Mouse (Mus musculus) lung, postnatal 36 days (tissue): Measurements from ENCODE around the gene Gm9040.
"Not testable (repeated sequence)": the region's sequence is repeated elsewhere in the genome, so short reads cannot be mapped to it uniquely, and the experiment has no call there.

Source experiments
- DNase-seq: peaks from one replicate; pipeline ENCODE4 v3.0.0; 2022; ENCODE audit warnings: mixed read lengths

Gene Gm9040

DNA sequence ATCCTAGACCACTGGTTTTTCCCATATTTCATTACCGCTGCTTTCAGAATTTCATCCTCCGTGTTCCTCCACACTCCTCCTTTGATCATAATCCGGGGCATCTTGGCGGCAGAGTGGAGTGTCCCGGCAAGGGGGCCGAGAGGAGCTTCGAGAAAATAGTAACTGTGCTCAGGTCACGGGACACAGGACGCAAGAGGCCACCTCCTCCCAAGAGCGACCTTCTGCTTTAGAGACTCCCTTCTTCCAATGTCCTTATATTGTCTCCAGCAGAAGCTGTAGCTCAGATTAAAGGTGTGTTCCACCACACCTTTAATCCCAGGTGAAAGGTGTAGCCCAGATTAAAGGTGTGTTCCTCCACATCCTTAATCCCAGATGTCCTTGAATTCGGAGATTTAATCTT, at the start of gene Gm9040:
Gene Gm9040 (minus strand): TSS at position 101 of the 400 bp plus-strand sequence.
- DNase-seq: not testable (repeated sequence)

DNA sequence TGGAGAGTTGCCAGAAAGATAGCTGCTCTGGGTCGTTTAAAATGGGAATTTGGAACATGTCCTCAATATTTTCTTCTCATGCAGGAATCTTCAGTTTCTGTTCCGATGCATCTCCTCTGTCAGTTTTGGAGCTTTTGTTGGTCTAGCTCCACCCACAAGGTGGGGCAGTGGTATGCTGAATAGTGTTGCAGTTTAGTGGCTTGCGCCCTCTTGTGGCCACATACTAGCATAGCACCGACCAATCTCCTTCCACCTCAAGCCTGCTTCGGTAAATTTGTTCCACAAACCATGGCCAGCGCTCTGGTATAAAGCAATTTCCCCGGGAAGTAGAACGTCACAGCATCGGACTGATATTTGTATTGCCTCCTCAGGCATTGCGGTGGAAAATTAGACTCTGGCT, 43.7 kb upstream of the Gm9040 start:
- DNase-seq: peak; percentile 88

DNA sequence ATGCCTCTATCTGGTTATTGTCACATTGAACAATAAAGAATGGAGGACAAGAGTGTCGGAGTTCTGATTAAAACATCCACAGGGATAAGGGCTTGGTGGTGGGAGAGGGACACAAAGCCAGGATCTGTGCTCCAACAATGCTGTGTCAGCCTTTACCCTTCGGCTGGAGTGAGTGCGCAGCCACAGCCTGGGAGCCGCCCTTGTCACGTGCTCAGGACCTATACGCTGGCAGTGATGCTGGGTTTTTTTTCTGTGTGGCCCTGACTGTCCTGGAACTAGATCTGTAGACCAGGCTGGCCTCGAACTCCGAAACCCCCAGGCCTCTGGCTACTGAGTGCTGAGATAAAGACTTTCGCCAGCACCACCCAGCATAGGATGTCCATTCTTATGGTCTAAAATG, 42.7 kb upstream of the Gm9040 start:
- DNase-seq: no peak

DNA sequence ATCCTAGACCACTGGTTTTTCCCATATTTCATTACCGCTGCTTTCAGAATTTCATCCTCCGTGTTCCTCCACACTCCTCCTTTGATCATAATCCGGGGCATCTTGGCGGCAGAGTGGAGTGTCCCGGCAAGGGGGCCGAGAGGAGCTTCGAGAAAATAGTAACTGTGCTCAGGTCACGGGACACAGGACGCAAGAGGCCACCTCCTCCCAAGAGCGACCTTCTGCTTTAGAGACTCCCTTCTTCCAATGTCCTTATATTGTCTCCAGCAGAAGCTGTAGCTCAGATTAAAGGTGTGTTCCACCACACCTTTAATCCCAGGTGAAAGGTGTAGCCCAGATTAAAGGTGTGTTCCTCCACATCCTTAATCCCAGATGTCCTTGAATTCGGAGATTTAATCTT, 27.2 kb upstream of the Gm9040 start, which contains the start of gene Gm9049:
Gene Gm9049 (minus strand): TSS at position 101 of the 400 bp plus-strand sequence.
- not testable (repeated sequence) for DNase-seq

DNA sequence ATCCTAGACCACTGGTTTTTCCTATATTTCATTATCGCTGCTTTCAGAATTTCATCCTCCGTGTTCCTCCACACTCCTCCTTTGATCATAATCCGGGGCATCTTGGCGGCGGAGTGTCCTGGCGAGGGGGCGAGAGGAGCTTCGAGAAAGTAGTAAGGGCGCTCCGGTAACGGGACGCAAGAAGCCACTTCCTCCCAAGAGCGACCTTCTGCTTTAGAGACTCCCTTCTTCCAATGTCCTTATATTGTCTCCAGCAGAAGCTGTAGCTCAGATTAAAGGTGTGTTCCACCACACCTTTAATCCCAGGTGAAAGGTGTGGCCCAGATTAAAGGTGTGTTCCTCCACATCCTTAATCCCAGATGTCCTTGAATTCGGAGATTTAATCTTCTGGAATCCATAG, 21.8 kb upstream of the Gm9040 start, which contains the start of gene Gm9048:
Gene Gm9048 (minus strand): TSS at position 101 of the 400 bp plus-strand sequence.
- DNase-seq: not testable (repeated sequence)

DNA sequence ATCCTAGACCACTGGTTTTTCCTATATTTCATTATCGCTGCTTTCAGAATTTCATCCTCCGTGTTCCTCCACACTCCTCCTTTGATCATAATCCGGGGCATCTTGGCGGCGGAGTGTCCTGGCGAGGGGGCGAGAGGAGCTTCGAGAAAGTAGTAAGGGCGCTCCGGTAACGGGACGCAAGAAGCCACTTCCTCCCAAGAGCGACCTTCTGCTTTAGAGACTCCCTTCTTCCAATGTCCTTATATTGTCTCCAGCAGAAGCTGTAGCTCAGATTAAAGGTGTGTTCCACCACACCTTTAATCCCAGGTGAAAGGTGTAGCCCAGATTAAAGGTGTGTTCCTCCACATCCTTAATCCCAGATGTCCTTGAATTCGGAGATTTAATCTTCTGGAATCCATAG, 16.4 kb upstream of the Gm9040 start, which contains the start of gene Gm9046:
Gene Gm9046 (minus strand): TSS at position 101 of the 400 bp plus-strand sequence.
- DNase-seq: not testable (repeated sequence)

DNA sequence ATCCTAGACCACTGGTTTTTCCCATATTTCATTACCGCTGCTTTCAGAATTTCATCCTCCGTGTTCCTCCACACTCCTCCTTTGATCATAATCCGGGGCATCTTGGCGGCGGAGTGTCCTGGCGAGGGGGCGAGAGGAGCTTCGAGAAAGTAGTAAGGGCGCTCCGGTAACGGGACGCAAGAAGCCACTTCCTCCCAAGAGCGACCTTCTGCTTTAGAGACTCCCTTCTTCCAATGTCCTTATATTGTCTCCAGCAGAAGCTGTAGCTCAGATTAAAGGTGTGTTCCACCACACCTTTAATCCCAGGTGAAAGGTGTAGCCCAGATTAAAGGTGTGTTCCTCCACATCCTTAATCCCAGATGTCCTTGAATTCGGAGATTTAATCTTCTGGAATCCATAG, 11.0 kb upstream of the Gm9040 start, which contains the start of gene Gm9045:
Gene Gm9045 (minus strand): TSS at position 101 of the 400 bp plus-strand sequence.
- DNase-seq: not testable (repeated sequence)

DNA sequence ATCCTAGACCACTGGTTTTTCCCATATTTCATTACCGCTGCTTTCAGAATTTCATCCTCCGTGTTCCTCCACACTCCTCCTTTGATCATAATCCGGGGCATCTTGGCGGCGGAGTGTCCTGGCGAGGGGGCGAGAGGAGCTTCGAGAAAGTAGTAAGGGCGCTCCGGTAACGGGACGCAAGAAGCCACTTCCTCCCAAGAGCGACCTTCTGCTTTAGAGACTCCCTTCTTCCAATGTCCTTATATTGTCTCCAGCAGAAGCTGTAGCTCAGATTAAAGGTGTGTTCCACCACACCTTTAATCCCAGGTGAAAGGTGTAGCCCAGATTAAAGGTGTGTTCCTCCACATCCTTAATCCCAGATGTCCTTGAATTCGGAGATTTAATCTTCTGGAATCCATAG, 5.5 kb upstream of the Gm9040 start, which contains the start of gene Gm9044:
Gene Gm9044 (minus strand): TSS at position 101 of the 400 bp plus-strand sequence.
- not testable (repeated sequence) for DNase-seq

DNA sequence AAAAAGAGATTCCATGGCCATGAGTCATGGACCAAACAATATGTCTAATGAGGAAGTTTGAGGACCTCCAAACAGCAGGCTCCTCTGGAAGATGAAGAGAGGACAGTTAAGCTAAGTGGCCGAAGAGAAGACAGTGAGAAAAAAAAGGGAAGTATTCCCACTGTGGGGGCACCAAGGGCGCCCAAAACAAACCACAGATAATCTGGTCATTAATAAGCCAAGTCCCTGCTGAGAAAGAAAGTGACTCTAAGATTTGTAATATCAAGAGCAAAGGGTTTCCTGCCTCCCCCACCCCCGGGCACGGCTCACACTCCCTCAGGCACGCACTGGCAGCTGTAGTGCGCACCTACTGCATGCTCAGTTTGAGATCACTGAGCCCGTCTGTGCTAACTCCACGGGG, 7.7 kb downstream of the Gm9040 start:
- DNase-seq: no peak

DNA sequence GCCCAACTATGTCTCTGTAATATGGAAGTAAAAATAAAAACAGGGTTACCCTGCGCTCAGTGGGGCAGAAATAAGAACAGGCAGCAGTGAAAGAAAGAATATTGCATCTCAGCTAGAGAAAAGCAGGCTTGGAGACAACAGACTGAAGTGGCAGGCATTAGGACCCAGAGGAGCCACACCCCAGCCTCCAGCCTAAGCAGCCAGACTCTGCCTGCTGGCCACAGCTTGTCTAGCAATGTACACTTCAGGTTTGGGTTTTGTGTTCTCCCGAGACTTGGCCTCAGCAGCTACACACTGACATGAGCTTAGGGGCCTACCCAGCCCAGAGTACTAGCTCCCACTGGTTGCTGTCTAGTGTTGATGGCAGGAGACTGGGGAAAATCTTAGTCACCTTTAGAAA, 24.6 kb downstream of the Gm9040 start:
- DNase-seq: not testable (repeated sequence)

DNA sequence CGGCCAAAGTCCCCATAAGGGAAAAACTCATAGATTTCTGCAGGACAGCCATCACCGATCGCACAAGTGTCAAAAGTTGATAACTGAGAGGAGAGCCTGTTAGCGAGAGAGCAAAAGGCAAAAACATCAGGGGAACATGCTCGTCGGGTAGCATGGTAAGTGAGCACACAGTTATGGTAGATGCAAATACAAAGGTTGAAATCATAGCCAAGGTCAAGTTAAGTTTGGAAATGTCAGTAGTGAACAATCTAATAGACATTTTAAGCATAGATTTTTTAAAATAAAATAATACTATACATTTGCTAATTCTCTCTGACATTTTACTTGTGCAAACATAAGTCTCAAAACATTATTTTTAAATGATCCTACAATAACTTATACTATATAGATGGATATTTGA, 31.8 kb downstream of the Gm9040 start, which contains the start of gene Iltifb:
Gene Iltifb (minus strand): TSS at position 101 of the 400 bp plus-strand sequence.
- DNase-seq: no peak

DNA sequence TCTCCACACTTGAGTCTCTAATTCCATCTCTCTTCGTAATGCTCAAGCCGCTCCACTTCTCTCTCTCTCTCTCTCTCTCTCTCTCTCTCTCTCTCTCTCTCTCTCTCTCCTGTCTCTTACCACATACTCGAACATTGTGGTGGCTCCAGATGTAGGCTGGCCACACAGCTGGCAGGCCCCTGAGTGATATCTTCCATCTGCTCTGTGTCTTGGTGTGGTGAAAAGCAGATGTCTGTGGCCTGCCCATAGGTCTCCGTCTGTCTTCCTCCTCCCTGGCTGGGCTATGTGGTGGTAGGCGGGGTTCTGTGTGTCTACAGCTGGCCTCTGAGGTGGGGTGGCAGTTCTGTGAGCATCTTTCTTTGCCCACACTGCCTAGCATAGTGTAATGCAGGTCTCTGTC, 43.8 kb downstream of the Gm9040 start:
- not testable (repeated sequence) for DNase-seq

DNA sequence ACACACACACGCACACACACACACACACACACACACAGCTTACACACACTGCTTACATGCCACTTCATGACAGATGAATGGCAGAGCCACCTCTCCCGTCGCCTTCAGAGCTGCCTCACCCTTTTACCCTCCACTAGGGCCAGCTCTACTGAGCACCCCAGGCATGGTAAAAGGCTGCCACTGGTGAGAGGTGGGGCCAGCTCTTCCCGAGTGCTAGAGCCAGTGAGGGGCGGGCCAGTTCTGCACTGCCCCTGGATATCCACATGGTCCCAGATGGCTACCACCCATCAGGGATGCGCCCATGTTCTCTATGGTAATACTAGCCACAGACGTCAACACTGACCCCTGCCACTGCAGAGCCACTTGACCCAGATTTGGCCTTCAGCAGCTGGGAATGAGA, 44.2 kb downstream of the Gm9040 start:
- DNase-seq: not testable (repeated sequence)

DNA sequence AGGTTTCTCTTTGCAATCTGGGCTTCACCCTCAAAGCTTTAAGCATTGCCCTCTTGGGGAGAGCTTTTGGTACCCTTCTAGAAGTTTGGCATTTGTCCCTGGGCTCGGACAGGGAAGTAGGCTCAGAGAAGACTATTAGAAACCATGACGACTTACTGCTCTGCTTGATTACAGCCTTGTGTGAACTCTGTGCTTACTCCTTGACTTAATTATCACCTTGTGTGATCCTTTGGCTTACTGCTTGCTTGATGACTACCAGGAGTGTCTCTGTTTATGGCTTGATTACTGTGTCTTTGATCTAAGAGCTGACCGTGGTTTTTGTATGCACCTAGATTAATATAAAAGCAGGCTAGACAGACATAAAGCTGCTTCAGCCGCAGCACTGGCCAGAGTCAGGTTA, 48.7 kb downstream of the Gm9040 start:
- not testable (repeated sequence) for DNase-seq
